Mouse (Mus musculus) ovary, adult 18-20 months (tissue): ENCODE results near the gene Grid2.

ENCODE experiments used
- DNase-seq: peaks from one replicate; pipeline ENCODE4 v3.0.0; 2022; ENCODE audit warnings: low spot score, mixed read lengths

Gene Grid2

DNA sequence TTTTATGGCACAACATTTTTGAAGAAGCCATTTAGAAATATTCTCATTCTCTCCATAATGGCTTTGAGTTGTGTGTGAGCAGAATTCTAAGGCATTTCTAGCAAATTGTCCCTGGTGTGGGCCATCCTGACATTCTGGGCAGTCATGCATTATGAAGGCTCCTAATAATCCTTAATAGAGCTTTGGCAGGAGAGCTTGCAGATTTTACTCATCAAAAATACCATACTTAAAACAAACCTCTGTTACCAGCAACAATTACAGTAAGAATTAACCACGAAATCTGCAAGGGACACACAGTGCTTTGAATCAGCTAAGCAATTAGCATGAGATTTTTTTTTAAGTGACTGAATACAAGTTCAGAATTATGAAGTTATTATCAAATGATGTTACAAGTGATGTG, 1053.0 kb downstream of the Grid2 start:
- DNase-seq: no peak

DNA sequence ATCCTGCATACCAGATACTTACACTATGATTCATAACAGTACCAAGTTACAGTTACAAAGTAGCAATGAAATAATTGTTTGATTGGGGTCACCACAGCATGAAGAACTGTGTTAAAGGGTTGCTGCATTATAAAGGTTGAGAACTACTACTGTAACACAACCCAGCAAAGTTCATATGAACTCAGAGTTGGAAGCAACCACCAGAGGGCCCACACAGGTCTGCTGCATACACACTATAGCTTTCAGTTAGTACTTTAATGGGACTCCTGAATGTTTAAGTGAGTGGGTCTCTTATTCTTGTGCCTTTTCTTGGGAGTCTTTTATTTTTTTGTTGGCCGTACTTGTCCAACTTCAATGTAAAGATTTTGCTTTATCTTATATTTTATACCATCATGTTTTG, 1057.5 kb downstream of the Grid2 start:
- DNase-seq: no peak

DNA sequence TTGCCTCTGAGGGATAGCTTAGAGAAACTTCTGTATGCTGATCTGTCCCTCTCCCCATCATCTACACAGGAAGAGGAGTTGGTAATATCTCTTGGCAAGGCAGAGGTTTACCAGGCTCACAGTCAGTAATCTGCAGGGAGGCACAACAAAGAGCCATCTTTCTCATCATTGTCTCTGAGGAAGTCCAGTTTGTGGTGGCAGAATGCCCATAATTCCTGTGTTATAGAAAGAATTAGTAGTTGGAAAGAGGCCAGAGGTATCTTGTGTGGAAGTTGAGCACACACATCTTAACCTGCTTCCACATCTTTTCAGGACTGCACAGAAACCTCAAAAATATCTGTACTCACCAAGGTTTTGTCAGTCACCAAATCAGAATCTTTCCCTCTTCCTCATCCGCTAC, 1071.3 kb downstream of the Grid2 start:
- DNase-seq: no peak

DNA sequence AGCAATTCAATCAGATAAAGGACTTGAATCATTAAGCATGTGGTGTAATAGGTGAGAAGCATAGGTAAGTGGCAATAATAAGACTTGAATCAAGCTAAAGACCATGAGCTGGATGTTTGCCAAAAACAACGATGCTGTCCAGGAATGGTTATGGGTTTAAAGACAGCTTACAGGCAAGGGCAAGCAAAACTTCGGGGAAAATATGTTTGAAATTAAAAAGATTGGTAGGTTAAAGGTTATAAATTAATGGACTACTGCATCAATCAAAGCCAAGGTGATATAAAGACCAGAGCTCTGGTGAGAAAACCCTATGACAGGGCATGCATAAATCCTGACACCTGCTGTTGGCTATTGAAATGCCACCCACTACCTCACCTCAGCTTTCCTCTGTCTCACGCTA, 1072.2 kb downstream of the Grid2 start:
- no peak for DNase-seq

DNA sequence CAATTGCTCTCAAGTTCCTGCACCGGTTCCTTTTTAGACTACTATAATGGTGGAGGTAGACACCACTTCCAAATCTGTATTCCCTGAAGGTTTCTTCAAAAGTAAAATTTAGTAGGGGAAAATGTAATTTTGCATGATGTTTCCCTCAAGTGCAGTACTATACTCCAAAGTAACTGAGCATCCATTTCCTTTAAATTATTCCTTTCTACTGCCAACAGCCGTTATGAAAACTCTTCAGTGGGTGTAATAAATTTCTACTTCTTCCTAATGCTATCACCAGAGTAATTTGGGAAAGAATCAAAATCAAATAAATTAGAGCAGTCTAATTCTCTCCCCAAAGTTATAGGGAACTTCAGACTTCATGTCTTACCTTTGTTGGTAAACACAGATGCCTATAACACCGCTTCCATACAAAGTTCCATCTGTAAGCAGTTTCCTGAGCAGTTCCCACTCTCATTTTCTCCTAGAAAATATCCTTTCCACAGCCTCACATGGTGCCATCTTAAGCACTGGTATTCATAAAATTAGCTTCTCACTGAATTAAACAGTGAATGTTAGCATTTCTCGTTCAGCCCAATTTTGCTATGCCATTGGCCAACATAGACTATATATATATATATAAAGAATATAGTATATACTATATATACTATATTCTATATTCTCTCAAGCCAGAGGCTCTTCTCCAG, 1142.9 kb downstream of the Grid2 start:
- no peak for DNase-seq

DNA sequence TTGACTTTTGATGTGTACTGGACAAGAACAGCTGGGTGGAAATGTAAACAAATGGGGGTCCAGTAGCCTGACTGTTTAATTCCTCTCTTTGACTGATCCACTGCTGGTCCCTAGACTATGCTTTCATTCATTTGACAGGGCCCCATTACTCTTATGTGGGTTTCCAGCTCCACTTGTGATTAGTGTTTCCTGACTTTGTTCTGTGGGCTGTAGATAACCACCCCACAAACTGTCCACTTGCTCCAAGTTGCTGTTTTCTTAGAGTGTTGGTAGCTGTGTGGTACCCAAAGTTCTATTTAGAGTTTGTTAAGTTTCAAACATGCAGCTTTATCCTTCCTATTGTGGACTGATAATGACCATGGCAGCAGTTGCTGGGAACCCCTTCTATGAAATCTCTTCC, 1172.0 kb downstream of the Grid2 start:
- no peak for DNase-seq

DNA sequence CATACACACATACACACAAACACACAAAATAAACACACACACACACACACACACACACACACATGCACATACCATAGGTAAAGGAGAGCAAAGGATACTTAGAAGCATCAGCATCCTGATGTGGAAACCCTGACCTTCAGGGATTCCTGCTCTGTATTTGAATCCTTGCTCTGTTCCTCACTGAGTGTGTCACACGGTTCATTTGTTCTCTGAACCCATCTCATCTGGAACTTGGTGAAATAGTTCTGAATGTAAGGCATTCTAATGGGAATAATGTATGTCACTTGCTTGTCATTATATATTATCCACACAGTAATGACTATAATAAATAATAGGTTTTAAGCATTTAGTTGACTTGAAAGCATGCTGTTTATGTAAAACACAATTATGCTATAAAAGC, 1173.2 kb downstream of the Grid2 start:
- no peak for DNase-seq

DNA sequence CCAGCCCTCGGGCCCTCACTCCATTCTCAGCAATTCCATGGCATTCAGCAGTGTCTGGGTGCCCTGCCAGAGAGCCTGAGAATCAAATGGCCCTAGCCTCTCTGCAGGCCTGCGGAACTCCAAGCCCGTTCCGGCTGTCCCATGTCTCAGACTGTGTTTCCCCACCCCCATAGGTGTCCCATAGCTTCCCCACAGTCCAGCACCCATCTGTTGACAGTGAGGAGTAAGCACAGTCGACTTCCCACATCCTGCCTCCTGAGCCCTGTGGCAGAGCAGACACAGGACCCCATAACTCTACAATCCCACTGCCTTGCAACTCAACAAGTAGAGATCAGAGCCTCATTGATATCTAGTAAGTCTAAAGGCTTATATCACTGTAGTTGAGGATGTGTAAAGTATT, 1192.5 kb downstream of the Grid2 start:
- DNase-seq: no peak

DNA sequence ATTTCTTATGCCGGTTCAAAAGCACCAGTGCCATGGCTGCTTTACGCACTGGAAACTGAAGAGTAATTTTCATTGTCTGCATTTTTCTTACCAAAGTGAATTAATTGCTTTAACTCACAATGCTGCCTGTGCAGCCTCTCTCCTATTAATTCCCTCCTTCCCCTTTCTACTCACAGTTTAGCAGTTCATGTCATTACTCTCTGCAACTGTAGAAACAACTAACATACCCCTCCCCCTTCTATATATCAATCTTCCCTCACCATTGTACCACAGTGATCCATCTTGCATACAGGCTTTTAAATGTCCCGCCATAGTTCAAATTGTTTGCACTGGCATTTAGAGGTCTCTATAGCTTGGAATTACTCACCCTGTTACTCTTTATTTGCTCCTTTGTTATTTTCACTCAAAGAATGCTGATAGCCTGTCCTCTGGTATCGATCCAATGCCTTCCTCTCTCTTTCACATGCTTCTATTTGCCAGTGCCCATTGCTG, 1193.2 kb downstream of the Grid2 start:
- no peak for DNase-seq

DNA sequence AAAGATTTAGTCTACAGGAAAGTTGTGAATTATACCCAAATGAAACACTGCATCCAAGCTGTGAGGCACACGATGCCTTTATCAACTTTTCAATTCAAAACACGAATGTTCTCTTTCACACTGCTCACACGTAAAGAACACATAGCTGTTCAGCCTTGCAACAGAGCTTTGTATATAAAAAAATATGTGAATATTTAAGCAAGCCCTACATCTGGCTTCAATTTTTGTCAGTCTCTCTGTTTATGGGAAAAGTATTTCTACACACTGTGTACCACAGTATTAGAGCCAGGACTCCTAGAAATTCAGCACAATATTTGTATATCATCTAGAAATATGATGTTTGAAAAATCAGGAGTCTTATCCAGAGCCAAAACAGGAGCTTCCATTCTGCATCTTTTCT, 1195.1 kb downstream of the Grid2 start:
- DNase-seq: no peak

DNA sequence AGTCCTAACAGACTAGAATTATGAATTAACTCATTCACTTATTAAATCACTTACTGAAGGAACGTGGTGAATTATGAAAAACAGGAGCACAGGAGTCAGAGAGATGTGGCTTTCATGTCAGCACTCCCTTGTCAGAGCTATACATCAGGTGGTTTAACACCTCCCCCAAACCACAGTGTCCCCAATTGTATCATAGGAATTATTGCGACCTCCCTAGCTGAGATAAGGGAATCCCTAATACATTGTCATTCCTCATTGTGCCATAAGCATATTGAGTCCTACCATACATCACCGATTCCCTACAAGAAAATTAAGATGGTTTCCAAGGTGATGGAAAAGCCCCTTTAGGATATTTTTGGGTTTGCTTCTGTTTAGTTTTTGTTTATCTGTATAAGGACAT, 1224.2 kb downstream of the Grid2 start:
- DNase-seq: no peak

DNA sequence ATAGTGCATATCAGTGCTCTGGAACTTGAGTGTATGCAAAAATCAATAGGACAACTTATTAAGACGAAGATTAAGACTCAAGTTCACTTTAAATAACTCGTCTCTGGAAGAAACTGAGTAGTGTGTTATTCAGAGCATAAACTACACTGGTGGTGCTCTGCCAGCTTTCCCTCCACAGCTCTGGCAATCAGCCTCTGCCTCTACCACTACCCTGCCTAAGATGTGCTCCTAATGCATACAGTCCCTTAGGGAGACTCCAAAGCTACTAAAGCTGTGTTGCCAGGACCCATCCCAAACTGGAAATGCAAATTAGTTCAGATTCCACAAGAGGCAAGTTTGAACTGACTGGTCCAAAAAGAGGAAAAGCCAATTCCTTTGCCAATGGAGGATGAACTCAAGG, 1224.9 kb downstream of the Grid2 start:
- DNase-seq: no peak

DNA sequence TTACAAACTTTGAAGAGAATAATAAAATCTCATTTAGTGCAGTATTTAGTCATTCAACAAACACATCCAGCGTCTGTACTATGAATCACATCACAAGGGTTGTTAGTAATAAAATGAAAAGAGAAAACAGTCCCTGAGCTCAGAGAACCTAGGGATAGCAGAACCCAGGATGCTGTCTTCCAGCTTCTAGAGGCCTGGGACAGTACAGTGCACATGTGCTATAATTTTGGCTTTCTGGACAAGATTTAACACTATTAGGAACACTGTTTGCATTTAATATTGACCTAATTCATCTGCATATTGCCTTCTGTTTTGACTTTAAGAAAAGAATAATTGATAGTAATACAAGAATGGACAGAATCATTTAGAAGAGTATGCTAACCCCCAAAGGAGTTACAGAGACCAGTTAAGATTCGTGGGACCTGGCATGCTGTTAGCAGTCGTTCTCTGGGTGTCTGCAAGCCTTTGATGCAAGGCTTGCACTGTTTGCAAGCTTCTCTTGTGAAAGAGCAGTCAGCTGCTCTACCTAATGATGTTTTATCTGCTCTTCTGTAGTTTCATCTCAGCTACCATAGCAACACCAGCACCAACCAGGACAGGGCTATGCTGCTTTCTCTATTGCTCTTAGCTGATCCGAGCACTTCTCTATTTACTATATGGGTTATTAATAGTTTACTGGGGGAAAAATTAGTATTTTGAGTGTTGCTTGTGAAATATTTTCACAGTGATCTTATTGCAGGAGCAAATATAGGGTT, 1234.8 kb downstream of the Grid2 start:
- DNase-seq: no peak

DNA sequence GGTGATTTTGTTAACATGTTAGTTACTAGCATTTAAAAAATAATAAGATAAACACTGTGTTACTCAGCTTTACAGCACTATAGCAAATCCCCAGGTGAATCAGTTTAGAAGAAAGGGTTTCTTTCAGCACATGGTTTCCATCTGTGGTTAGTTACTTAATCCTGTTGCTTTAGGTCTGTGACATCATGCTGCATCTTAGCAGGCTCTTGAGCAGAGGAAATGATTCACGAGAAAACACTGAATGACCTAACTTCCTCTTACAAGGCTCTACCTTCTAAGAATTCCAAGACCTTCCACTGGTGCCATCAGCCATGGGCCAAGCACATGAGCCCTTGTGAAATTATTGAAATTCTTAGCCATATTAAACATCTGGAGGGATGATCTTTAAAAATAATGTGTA, 1248.7 kb downstream of the Grid2 start:
- DNase-seq: no peak

DNA sequence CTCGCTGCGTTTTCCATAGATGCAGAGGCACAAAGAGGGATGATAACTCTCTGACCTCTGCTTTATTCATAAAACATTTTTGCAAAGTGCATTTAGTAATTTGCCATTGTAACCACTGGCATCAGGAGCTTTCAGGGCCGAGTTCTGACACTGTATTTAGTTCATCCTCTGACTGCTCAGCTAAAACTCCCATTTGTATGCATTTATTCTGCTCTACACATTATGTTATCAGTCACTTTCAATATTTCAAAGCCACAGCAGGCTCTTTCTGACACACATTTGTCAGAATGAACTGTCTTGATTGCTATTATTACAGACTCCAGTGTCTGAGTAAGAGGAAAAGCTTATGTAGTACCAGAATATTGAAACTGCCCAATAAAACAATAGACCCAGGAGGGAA, 1286.5 kb downstream of the Grid2 start:
- DNase-seq: no peak

DNA sequence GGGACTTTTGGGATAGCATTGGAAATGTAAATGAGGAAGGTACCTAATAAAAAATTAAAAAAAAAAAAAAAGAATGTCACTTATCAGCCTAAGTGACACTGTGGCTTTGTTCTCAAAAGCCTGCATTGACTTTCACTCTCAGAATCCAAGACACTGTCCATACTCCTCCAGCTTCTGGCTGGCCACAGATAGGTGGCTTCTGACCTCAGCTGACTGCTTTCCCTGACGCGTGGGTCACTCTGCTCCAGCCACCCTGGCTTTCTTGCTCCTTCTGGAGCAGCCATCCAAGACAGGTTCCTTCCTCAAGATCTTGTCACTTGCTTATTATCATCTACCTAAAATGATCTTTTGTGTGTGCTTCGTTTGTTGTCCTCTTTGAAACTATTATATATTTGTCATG, 1298.0 kb downstream of the Grid2 start:
- DNase-seq: no peak

DNA sequence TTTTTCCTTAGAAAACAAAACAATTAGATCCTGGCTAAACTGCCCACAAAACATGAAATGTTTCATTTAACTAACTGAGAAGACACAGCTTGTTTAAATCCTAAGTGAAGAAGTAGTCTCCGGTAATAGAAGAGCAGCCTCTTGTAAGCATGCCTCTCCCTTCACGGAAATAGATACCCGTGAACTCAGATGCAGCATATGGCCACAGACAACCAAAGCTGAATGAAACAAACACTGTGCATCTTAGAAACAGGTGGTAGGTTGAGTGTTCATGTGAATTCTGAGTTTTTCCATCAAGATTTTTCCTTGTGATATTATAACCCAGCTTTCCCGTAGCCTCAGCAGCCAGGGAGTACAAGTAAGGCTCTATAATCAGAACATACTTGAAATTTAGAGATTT, 1299.5 kb downstream of the Grid2 start:
- DNase-seq: no peak

DNA sequence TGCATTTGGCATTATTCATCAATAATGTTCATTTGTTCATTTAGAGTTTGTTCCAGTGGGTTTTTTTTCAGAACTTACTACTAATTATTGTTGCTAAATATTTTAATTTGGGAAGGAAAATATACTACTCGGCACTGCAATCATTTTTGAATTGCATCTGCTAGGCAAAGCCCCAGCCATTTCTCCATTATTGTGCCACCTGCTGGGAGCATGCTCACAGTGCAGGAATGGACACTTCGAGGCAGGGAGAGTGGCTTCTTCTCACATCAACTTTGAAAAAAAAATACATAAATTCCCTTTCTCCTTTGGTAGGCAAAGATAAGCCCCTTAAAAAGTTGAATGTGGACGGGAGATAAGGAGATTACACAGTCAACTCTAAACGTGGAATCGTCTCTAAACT, 1312.9 kb downstream of the Grid2 start:
- no peak for DNase-seq

DNA sequence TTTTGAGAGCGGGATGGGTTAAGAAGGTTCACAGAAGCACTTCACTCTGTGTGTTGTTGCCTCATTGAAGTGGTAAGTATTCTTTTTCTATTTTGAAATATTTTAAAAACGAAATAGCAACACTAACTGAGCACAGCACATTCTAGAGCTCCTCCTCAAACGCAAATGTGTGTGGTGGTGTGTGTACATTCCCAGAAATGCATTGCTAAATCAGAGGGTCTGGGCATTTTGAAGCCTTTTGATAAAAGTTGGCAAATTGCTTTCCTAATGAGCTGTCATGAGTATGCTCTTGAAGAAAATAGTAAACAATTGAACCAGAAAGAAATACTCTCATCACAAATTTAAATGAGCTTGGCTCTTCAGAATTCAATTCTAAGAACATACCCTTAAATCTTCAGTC, 1325.7 kb downstream of the Grid2 start:
- no peak for DNase-seq

DNA sequence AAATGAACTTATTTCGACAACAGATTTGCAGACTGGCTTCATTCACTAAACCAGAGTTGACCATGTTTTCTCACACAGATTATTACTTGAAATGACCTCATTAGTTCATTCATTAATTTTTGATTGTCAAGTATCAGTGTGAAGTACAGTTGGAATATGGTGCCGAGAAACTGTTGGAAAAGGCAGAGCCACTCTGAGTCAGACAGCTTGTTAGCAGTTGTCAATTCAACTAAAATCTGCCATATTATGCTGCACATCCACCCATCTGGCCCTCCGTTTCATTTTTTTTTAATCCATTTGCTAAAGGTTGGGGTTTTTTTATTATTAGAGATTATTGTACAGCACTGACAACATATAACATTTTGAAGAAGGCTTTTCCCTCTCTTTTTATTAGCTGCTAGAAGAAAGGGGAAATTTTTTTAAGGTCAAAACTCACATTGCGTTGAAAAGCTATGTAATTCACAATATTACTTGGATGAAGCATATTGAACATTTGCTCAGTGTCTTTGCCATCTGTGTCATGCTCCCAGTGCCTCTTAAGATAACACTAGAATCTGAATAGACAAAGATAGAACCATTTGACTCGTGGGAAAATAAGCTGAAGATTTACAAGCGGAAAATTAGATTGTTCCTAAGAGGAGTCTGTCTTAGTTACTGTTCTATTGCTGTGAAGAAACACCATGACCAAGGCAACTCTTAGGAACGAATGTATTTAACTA, 1333.0 kb downstream of the Grid2 start:
- DNase-seq: no peak

DNA sequence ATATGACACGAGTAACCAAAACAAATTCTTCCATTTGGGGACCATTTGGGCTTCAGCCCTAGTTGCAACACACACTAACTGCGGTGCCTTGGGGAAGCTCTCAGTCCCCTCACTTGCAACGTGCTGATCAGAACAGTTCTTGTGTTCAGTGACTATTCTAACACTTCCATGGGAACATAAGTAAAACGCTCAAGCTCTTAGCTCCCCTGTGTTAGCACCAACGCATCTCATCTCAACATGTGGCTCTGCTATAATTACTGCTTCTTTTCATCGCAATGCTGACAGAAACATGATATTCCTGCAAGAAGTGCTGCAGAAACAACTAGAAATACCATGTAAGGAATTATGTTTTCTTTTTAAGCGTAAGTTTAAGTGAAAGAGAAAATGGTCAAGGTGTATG, 1340.6 kb downstream of the Grid2 start:
- DNase-seq: no peak

DNA sequence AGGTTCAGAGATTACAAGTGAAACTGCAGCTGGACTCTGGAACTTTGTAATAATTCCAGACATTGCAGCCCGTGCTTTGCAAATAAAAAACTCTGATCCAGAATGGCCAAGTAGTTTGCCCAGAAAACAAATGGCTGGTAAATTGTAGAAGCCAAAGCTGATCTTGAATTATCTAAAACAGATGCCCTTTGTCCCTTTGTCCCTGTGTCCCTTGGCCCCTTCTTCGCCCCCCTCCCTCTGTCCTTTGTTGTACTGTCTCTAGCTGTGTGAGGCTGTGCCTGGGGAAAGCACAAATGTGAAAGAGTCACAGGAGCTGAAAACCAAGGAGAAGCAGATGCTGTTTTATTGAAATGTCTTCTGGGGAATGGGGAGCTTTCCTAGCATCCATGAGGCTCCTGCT, 1341.2 kb downstream of the Grid2 start:
- no peak for DNase-seq

DNA sequence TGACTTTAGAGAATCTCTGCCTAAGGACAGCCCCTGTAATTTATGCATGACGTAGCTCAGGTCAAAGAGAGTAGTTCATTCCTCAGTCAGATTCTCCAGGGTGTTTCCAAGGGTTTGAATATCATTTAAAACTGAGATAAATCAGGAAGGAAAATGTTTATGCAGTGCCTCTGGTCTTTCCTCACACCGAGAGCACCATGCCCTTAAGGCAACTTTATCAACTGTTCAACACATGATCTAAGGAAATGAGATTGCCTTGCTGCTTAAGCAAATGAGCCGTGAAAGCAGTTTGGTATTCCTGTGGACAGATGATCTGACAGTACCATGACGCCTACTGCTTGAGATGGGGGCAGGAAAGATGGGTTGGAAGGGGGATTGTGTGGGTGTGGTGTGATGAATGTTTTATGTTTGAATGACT, 1342.5 kb downstream of the Grid2 start:
- DNase-seq: no peak
